Mouse (Mus musculus) splenic B cell, adult 2 months (primary cell): ENCODE measurements around the gene Jmjd1c.

ENCODE experiments used
- DNase-seq: peaks from one replicate; pipeline ENCODE4 v3.0.0-alpha.2; 2011; ENCODE audit warnings: low read depth, low spot score
- H3K27me3 ChIP-seq: 2 replicates; pipeline ENCODE4 v1.6.1; 2012; ENCODE audit warnings: mild to moderate bottlenecking, low read length, moderate library complexity, mixed read lengths; ENCODE audit not compliant: control insufficient read depth, poor library complexity, insufficient read depth, severe bottlenecking
- H3K36me3 ChIP-seq: 2 replicates; pipeline ENCODE4 v1.6.1; 2012; ENCODE audit warnings: mild to moderate bottlenecking, low read length, moderate library complexity, mixed read lengths; ENCODE audit not compliant: control insufficient read depth, poor library complexity, insufficient read depth, severe bottlenecking

Gene Jmjd1c

DNA sequence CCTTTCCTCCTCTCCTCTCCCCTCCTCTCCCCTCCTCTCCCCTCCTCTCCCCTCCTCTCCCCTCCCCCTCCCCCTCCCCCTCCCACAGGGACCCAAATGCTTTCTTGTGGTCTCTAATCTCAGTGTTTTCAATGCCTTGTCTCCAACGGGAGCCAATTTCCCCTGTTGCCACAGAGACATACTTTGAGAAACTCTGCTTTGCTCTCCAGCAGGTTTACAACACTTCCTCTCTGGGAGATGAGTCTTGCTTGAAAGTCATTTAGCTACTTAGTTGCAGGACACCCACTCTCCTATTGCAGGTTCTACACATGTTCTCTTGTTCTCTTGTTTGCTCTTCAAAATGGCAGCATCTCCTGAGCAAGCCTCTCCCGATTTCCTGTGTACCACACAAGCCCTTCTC lies 206.4 kb downstream of the Jmjd1c start:
- no peaks in the 10 kb centered on the region for H3K27me3 ChIP-seq
- H3K36me3 ChIP-seq: no peaks in the 10 kb centered on the region
- DNase-seq: no peak
